Mouse (Mus musculus): ENCODE measurements around the gene Egfl8. TPM values are rescaled to one million over a fixed set of nuclear protein-coding genes. Genes with fewer than 3 reads are reported as not detected.

Gene Egfl8
- polyA plus RNA-seq, 1 experiment from 2014 or later: 0.33 TPM

- H3K4me1 ChIP-seq (replicated peaks): peaks cover 70% of the 10 kb centered on the region
- under 1% methylated on average over 44 of the region's 45 CpGs for WGBS (ENCODE audit: insufficient replicate concordance)
- peak overlapping the region; percentile 66 for H3K4me3 ChIP-seq (replicated peaks)
- H3K9ac ChIP-seq: peak overlapping the region; percentile 68
- peaks cover 50% of the 10 kb centered on the region for H3K27me3 ChIP-seq
- H3K4me2 ChIP-seq: peak overlapping the region; percentile 89
- ATAC-seq (ENCODE audit: insufficient read depth): peak; percentile 69
- H3K27ac ChIP-seq (replicated peaks): peak overlapping the region; percentile 77
- no peaks in the 10 kb centered on the region for H3K9me3 ChIP-seq (replicated peaks)
- peaks cover 15% of the 10 kb centered on the region for H3K36me3 ChIP-seq (replicated peaks)
Observed at GRCm38 (mm10) chr17:34627093-34627942, 11.5 kb upstream of the Egfl8 start.

- ATAC-seq (ENCODE audit: insufficient read depth): no peak
- Histone ChIP-seq H3K4me2 (peak overlapping the region; percentile 89), H3K4me3 (replicated peaks) (peak overlapping the region; percentile 66), H3K4me1 (replicated peaks) (peaks cover 68% of the 10 kb centered on the region), H3K27me3 (peaks cover 44% of the 10 kb centered on the region), H3K36me3 (replicated peaks) (peaks cover 18% of the 10 kb centered on the region), H3K27ac (replicated peaks) (peak overlapping the region; percentile 77), H3K9ac (peak overlapping the region; percentile 68), H3K9me3 (replicated peaks) (no peaks in the 10 kb centered on the region)
- WGBS (ENCODE audit: insufficient replicate concordance): under 1% methylated on average over 18 of the region's 18 CpGs
Observed at GRCm38 (mm10) chr17:34626773-34627092, 11.0 kb upstream of the Egfl8 start.

GRCm38 (mm10) chr17:34626062-34626772, 10.4 kb upstream of the Egfl8 start:
- Histone ChIP-seq H3K4me3 (replicated peaks) (peak overlapping the region; percentile 66), H3K9ac (peak overlapping the region; percentile 68), H3K36me3 (replicated peaks) (peaks cover 23% of the 10 kb centered on the region), H3K9me3 (replicated peaks) (no peaks in the 10 kb centered on the region), H3K4me1 (replicated peaks) (peaks cover 64% of the 10 kb centered on the region), H3K4me2 (peak overlapping the region; percentile 89), H3K27ac (replicated peaks) (peak overlapping the region; percentile 77; the same call in 1 of the 2 replicates), H3K27me3 (peaks cover 39% of the 10 kb centered on the region)
- no peak for ATAC-seq (ENCODE audit: insufficient read depth)
- 46% methylated on average over 16 of the region's 16 CpGs for WGBS (ENCODE audit: insufficient replicate concordance)

- WGBS (ENCODE audit: insufficient replicate concordance): 67% methylated on average over 3 of the region's 3 CpGs
- ATAC-seq (ENCODE audit: insufficient read depth): no peak
- H3K4me1 ChIP-seq (replicated peaks): peaks cover 53% of the 10 kb centered on the region
Observed at GRCm38 (mm10) chr17:34624981-34625380, 9.2 kb upstream of the Egfl8 start.

GRCm38 (mm10) chr17:34623161-34623560, 7.4 kb upstream of the Egfl8 start:
- Histone ChIP-seq H3K27ac (replicated peaks) (no peak overlapping the region), H3K9me3 (replicated peaks) (no peaks in the 10 kb centered on the region), H3K4me1 (replicated peaks) (peaks cover 48% of the 10 kb centered on the region), H3K36me3 (replicated peaks) (peaks cover 23% of the 10 kb centered on the region), H3K4me3 (replicated peaks) (no peak overlapping the region), H3K27me3 (peaks cover 9% of the 10 kb centered on the region), H3K9ac (no peak overlapping the region), H3K4me2 (no peak overlapping the region)
- 77% methylated on average over 9 of the region's 9 CpGs for WGBS (ENCODE audit: insufficient replicate concordance)
- no peak for ATAC-seq (ENCODE audit: insufficient read depth)

More at GRCm38 (mm10) chr17:34624981-34625380, 9.2 kb upstream of the Egfl8 start:
- Histone ChIP-seq H3K9ac (no peak overlapping the region), H3K9me3 (replicated peaks) (no peaks in the 10 kb centered on the region), H3K27ac (replicated peaks) (no peak overlapping the region), H3K36me3 (replicated peaks) (peaks cover 23% of the 10 kb centered on the region), H3K4me3 (replicated peaks) (no peak overlapping the region), H3K27me3 (peaks cover 27% of the 10 kb centered on the region), H3K4me2 (no peak overlapping the region)

GRCm38 (mm10) chr17:34621006-34621405, 5.2 kb upstream of the Egfl8 start:
- no peak overlapping the region for H3K9ac ChIP-seq

GRCm38 (mm10) chr17:34618999-34619398, 3.2 kb upstream of the Egfl8 start:
- Histone ChIP-seq H3K4me3 (replicated peaks) (no peak overlapping the region), H3K4me2 (no peak overlapping the region), H3K27ac (replicated peaks) (no peak overlapping the region), H3K36me3 (replicated peaks) (peaks cover 33% of the 10 kb centered on the region), H3K27me3 (no peaks in the 10 kb centered on the region), H3K4me1 (replicated peaks) (peaks cover 33% of the 10 kb centered on the region), H3K9me3 (replicated peaks) (no peaks in the 10 kb centered on the region), H3K9ac (no peak overlapping the region)
- 5% methylated on average over 6 of the region's 6 CpGs for WGBS (ENCODE audit: insufficient replicate concordance)
- peak; percentile 23; the same call in 1 of the 2 replicates for ATAC-seq (ENCODE audit: insufficient read depth)

More at GRCm38 (mm10) chr17:34621006-34621405, 5.2 kb upstream of the Egfl8 start:
- H3K27ac ChIP-seq (replicated peaks): no peak overlapping the region
- peaks cover 28% of the 10 kb centered on the region for H3K4me1 ChIP-seq (replicated peaks)
- H3K9me3 ChIP-seq (replicated peaks): no peaks in the 10 kb centered on the region
- H3K36me3 ChIP-seq (replicated peaks): peaks cover 35% of the 10 kb centered on the region
- no peak for ATAC-seq (ENCODE audit: insufficient read depth)
- no peaks in the 10 kb centered on the region for H3K27me3 ChIP-seq
- 78% methylated on average over 8 of the region's 8 CpGs for WGBS (ENCODE audit: insufficient replicate concordance)
- H3K4me3 ChIP-seq (replicated peaks): no peak overlapping the region
- H3K4me2 ChIP-seq: no peak overlapping the region

GRCm38 (mm10) chr17:34613830-34614229, 1.9 kb downstream of the Egfl8 start:
- peak overlapping the region; percentile 70 for H3K27ac ChIP-seq (replicated peaks)
- H3K9ac ChIP-seq: no peak overlapping the region
- WGBS (ENCODE audit: insufficient replicate concordance): 75% methylated on average over 10 of the region's 10 CpGs
- H3K36me3 ChIP-seq (replicated peaks): peaks cover 50% of the 10 kb centered on the region
- H3K4me3 ChIP-seq (replicated peaks): no peak overlapping the region
- no peak overlapping the region for H3K4me2 ChIP-seq
- H3K9me3 ChIP-seq (replicated peaks): no peaks in the 10 kb centered on the region
- ATAC-seq (ENCODE audit: insufficient read depth): no peak
- no peaks in the 10 kb centered on the region for H3K27me3 ChIP-seq
- peaks cover 33% of the 10 kb centered on the region for H3K4me1 ChIP-seq (replicated peaks)

GRCm38 (mm10) chr17:34613054-34613645, 2.6 kb downstream of the Egfl8 start:
- Histone ChIP-seq H3K27me3 (no peaks in the 10 kb centered on the region), H3K36me3 (replicated peaks) (peaks cover 50% of the 10 kb centered on the region), H3K4me3 (replicated peaks) (no peak overlapping the region), H3K9me3 (replicated peaks) (no peaks in the 10 kb centered on the region), H3K9ac (no peak overlapping the region), H3K27ac (replicated peaks) (peak overlapping the region; percentile 70), H3K4me1 (replicated peaks) (peaks cover 40% of the 10 kb centered on the region), H3K4me2 (no peak overlapping the region)
- peak; percentile 62 for ATAC-seq (ENCODE audit: insufficient read depth)
- 36% methylated on average over 11 of the region's 11 CpGs for WGBS (ENCODE audit: insufficient replicate concordance)

GRCm38 (mm10) chr17:34611050-34611449, 4.7 kb downstream of the Egfl8 start:
- no peak overlapping the region for H3K4me2 ChIP-seq
- H3K27ac ChIP-seq (replicated peaks): no peak overlapping the region
- no peaks in the 10 kb centered on the region for H3K9me3 ChIP-seq (replicated peaks)
- 84% methylated on average over 8 of the region's 8 CpGs for WGBS (ENCODE audit: insufficient replicate concordance)
- peaks cover 61% of the 10 kb centered on the region for H3K4me1 ChIP-seq (replicated peaks)
- no peaks in the 10 kb centered on the region for H3K27me3 ChIP-seq
- H3K4me3 ChIP-seq (replicated peaks): no peak overlapping the region
- no peak for ATAC-seq (ENCODE audit: insufficient read depth)
- H3K9ac ChIP-seq: no peak overlapping the region
- peaks cover 41% of the 10 kb centered on the region for H3K36me3 ChIP-seq (replicated peaks)

GRCm38 (mm10) chr17:34607997-34608396, 7.8 kb downstream of the Egfl8 start:
- no peak overlapping the region for H3K4me2 ChIP-seq
- H3K27me3 ChIP-seq: no peaks in the 10 kb centered on the region
- H3K4me1 ChIP-seq (replicated peaks): peaks cover 58% of the 10 kb centered on the region
- ATAC-seq (ENCODE audit: insufficient read depth): no peak
- no peak overlapping the region for H3K4me3 ChIP-seq (replicated peaks)
- 72% methylated on average over 7 of the region's 7 CpGs for WGBS (ENCODE audit: insufficient replicate concordance)
- H3K9me3 ChIP-seq (replicated peaks): no peaks in the 10 kb centered on the region
- H3K36me3 ChIP-seq (replicated peaks): peaks cover 33% of the 10 kb centered on the region
- H3K9ac ChIP-seq: no peak overlapping the region
- H3K27ac ChIP-seq (replicated peaks): 0 out of 2 replicates have a peak overlapping the region, but pooled peaks have one; percentile 19
